Mouse (Mus musculus) embryonic facial prominence, embryonic 14.5 days (tissue): ENCODE data around the gene Elovl5. TPM values are rescaled to one million over a fixed set of nuclear protein-coding genes. Genes with fewer than 3 reads are reported as not detected.

Source experiments
- ATAC-seq: fragments of 200-750 bp; cut with Nextera tagmentation; 2 replicates; pipeline ENCODE4 v1.8.0; 2017; ENCODE audit warnings: low read depth, moderate number of reproducible peaks, moderate TSS enrichment
- DNase-seq: peaks from one replicate; pipeline ENCODE4 v3.0.0-alpha.2; 2015; ENCODE audit warnings: low spot score
- H3K27ac ChIP-seq: fragments of 300-500 bp; sonication (generic); replicated peaks from 2 replicates; pipeline ENCODE4 v1.5.1; 2014; ENCODE audit warnings: low read depth, mild to moderate bottlenecking, low read length, moderate library complexity
- H3K27me3 ChIP-seq: fragments of 300-500 bp; sonication (generic); replicated peaks from 2 replicates; pipeline ENCODE4 v1.6.1; 2014; ENCODE audit warnings: low read length; ENCODE audit not compliant: control insufficient read depth, insufficient read depth
- H3K36me3 ChIP-seq: fragments of 300-500 bp; sonication (generic); 2 replicates; pipeline ENCODE4 v1.6.1; 2014; ENCODE audit warnings: low read length, mixed read lengths; ENCODE audit not compliant: control insufficient read depth, insufficient read depth
- H3K4me1 ChIP-seq: fragments of 300-500 bp; sonication (generic); 2 replicates; pipeline ENCODE4 v1.6.1; 2014; ENCODE audit warnings: antibody characterized with exemption, low read length; ENCODE audit not compliant: control insufficient read depth, insufficient read depth
- H3K4me2 ChIP-seq: fragments of 300-500 bp; sonication (generic); 2 replicates; pipeline ENCODE4 v1.6.1; 2014; ENCODE audit warnings: low read depth, mild to moderate bottlenecking, low read length, moderate library complexity, mixed read lengths
- H3K4me3 ChIP-seq: fragments of 300-500 bp; sonication (generic); 2 replicates; pipeline ENCODE4 v1.5.1; 2014; ENCODE audit warnings: low read depth, mild to moderate bottlenecking, low read length
- H3K9ac ChIP-seq: fragments of 300-500 bp; sonication (generic); 2 replicates; pipeline ENCODE4 v1.6.1; 2014; ENCODE audit warnings: low read depth, mild to moderate bottlenecking, low read length, moderate library complexity, mixed read lengths
- H3K9me3 ChIP-seq: fragments of 300-500 bp; sonication (generic); 2 replicates; pipeline ENCODE4 v1.6.1; 2016; ENCODE audit warnings: low read length; ENCODE audit not compliant: control insufficient read depth
- WGBS: fragments of 180-500 bp; shearing (Covaris S2); extraction: QIAGEN DNeasy Blood & Tissue Kit; methylation state at CpG from one replicate; pipeline ENCODE4 v1.1.7; 2014; 5-methylcytosine and 5-hydroxymethylcytosine counted together
- polyA plus RNA-seq: library from polyadenylated mRNA; unstranded; fragments of >200 nt; fragmentation: Nextera tagmentation; extraction: Ambion mirVana; gene quantifications from 2 replicates; pipeline ENCODE4 v1.2.1, GENCODE M21; 2014

Gene Elovl5
- polyA plus RNA-seq, 1 experiment from 2014 or later = 74.2 TPM

GRCm38 (mm10) chr9:78016288-78016687 lies 99.1 kb downstream of the Elovl5 start:
- no peak for DNase-seq
- Histone ChIP-seq H3K36me3 (no peaks in the 10 kb centered on the region), H3K4me1 (no peaks in the 10 kb centered on the region), H3K9me3 (no peaks in the 10 kb centered on the region), H3K4me2 (no peak overlapping the region), H3K9ac (no peak overlapping the region), H3K4me3 (no peak overlapping the region), H3K27ac (no peak overlapping the region), H3K27me3 (no peaks in the 10 kb centered on the region)
- no peak for ATAC-seq
- WGBS = 53% methylated on average over 15 of the region's 15 CpGs

GRCm38 (mm10) chr9:78021256-78021655 lies 104.1 kb downstream of the Elovl5 start:
- 38% methylated on average over 9 of the region's 9 CpGs for WGBS
- Histone ChIP-seq H3K9me3 (no peaks in the 10 kb centered on the region), H3K4me3 (no peak overlapping the region), H3K27me3 (no peaks in the 10 kb centered on the region), H3K27ac (0 out of 2 replicates have a peak overlapping the region, but pooled peaks have one; percentile 44), H3K4me2 (no peak overlapping the region), H3K36me3 (no peaks in the 10 kb centered on the region), H3K4me1 (peaks cover 6% of the 10 kb centered on the region; the same call in 1 of the 2 replicates), H3K9ac (no peak overlapping the region)
- peak; percentile 48 for DNase-seq
- ATAC-seq = peak; percentile 27; the same call in 1 of the 2 replicates

- Histone ChIP-seq H3K4me3 (no peak overlapping the region), H3K36me3 (no peaks in the 10 kb centered on the region), H3K4me1 (peaks cover 6% of the 10 kb centered on the region; the same call in 1 of the 2 replicates), H3K9ac (no peak overlapping the region), H3K27me3 (no peaks in the 10 kb centered on the region), H3K27ac (no peak overlapping the region), H3K4me2 (no peak overlapping the region), H3K9me3 (no peaks in the 10 kb centered on the region)
- WGBS = 65% methylated on average over 8 of the region's 8 CpGs
- ATAC-seq (no peak), DNase-seq (no peak)
Measured at GRCm38 (mm10) chr9:78022187-78022945, 105.2 kb downstream of the Elovl5 start.

GRCm38 (mm10) chr9:78024823-78025222 lies 107.7 kb downstream of the Elovl5 start:
- Histone ChIP-seq H3K27me3 (no peaks in the 10 kb centered on the region), H3K27ac (no peak overlapping the region), H3K36me3 (no peaks in the 10 kb centered on the region), H3K4me2 (no peak overlapping the region), H3K9ac (no peak overlapping the region), H3K4me3 (no peak overlapping the region), H3K4me1 (peaks cover 6% of the 10 kb centered on the region; the same call in 1 of the 2 replicates), H3K9me3 (no peaks in the 10 kb centered on the region)
- 19% methylated on average over 3 of the region's 3 CpGs for WGBS
- peak; percentile 31 for DNase-seq
- ATAC-seq = peak; percentile 53; the same call in 1 of the 2 replicates

- ATAC-seq (no peak), DNase-seq (no peak)
- 78% methylated on average over 3 of the region's 3 CpGs for WGBS
Measured at GRCm38 (mm10) chr9:78027099-78027498, 109.9 kb downstream of the Elovl5 start.

GRCm38 (mm10) chr9:78030835-78031456 lies 113.8 kb downstream of the Elovl5 start:
- ATAC-seq (no peak), DNase-seq (no peak)
- Histone ChIP-seq H3K4me2 (no peak overlapping the region), H3K9ac (no peak overlapping the region), H3K9me3 (no peaks in the 10 kb centered on the region), H3K27me3 (no peaks in the 10 kb centered on the region), H3K36me3 (no peaks in the 10 kb centered on the region), H3K4me3 (no peak overlapping the region), H3K27ac (no peak overlapping the region), H3K4me1 (no peaks in the 10 kb centered on the region)
- 90% methylated on average over 10 of the region's 10 CpGs for WGBS

More at GRCm38 (mm10) chr9:78027099-78027498, 109.9 kb downstream of the Elovl5 start:
- Histone ChIP-seq H3K4me3 (no peak overlapping the region), H3K9me3 (no peaks in the 10 kb centered on the region), H3K27me3 (no peaks in the 10 kb centered on the region), H3K4me2 (no peak overlapping the region), H3K4me1 (peaks cover 3% of the 10 kb centered on the region; the same call in 1 of the 2 replicates), H3K36me3 (no peaks in the 10 kb centered on the region), H3K27ac (no peak overlapping the region), H3K9ac (no peak overlapping the region)

GRCm38 (mm10) chr9:78032930-78033329 lies 115.8 kb downstream of the Elovl5 start:
- H3K4me2 ChIP-seq = no peak overlapping the region
- no peak for ATAC-seq
- 85% methylated on average over 4 of the region's 4 CpGs for WGBS
- H3K36me3 ChIP-seq = no peaks in the 10 kb centered on the region
- H3K9ac ChIP-seq = no peak overlapping the region
- H3K4me1 ChIP-seq = no peaks in the 10 kb centered on the region
- H3K27me3 ChIP-seq = no peaks in the 10 kb centered on the region
- no peak overlapping the region for H3K4me3 ChIP-seq
- H3K9me3 ChIP-seq = no peaks in the 10 kb centered on the region
- no peak for DNase-seq
- H3K27ac ChIP-seq = no peak overlapping the region
